ENCODE assay signal across 18 mouse cellular contexts in the genomic region with DNA sequence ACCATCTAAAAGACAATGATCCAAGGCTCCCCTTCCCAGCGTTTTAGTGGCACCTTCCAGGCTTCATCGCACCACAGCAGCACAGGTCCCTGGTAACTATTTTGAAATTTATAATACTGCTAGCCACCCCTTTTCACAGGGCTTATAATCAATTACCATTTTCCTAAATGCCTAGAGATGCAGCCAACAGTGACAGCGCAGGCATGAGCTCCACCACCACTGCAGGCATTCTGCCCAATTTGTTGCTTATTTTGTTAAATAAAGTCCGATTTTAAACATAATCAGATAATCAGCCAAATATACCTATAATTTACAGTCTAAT.
"Had no signal": no experiment of that assay in that cellular context is flagged by ENCODE, and none has a peak within 500 bp of the region (broad histone marks: within the 10 kb centered on the region; RNA-seq: fewer than 3 reads in every experiment).

No protein-coding gene starts in this region.

- H3K4me3 ChIP-seq: gastrocnemius, adult 2 months; heart, embryonic 10.5 days; heart, embryonic 12.5 days; hindbrain, embryonic 10.5 days; hindbrain, embryonic 12.5 days; intestine, embryonic 15.5 days; layer of hippocampus, adult 2 months; left cerebral cortex, adult 2 months; limb, embryonic 10.5 days; limb, embryonic 12.5 days had no signal

- DNase-seq: gastrocnemius, adult 2 months; gastrocnemius, postnatal 10 days; gastrocnemius, postnatal 25 days; heart, adult 18-20 months; kidney, adult 18-20 months had no signal

- H3K27me3 ChIP-seq: intestine, embryonic 15.5 days had no signal

- H3K36me3 ChIP-seq: heart, embryonic 10.5 days; heart, embryonic 12.5 days; hindbrain, embryonic 10.5 days; hindbrain, embryonic 12.5 days; intestine, embryonic 15.5 days; limb, embryonic 10.5 days; limb, embryonic 12.5 days had no signal

- H3K27ac ChIP-seq: gastrocnemius, adult 2 months; heart, embryonic 10.5 days; hindbrain, embryonic 10.5 days; hindbrain, embryonic 12.5 days; hindbrain, embryonic 14.5 days; intestine, embryonic 15.5 days; layer of hippocampus, adult 2 months; left cerebral cortex, adult 2 months; limb, embryonic 10.5 days; limb, embryonic 12.5 days had no signal

- ATAC-seq: hindbrain, embryonic 16.5 days; inflammation-experienced regulatory T-cells, adult 6 months; intestine, embryonic 15.5 days; intestine, postnatal 0 days had no signal

- H3K9ac ChIP-seq: heart, embryonic 12.5 days; hindbrain, embryonic 12.5 days; hindbrain, embryonic 14.5 days; intestine, embryonic 15.5 days; limb, embryonic 12.5 days had no signal

- H3K9me3 ChIP-seq: heart, embryonic 10.5 days; heart, embryonic 12.5 days; hindbrain, embryonic 10.5 days; hindbrain, embryonic 12.5 days; intestine, embryonic 15.5 days; limb, embryonic 10.5 days; limb, embryonic 12.5 days had no signal

- H3K4me2 ChIP-seq: heart, embryonic 12.5 days; hindbrain, embryonic 12.5 days; hindbrain, embryonic 14.5 days; intestine, embryonic 15.5 days; limb, embryonic 12.5 days had no signal

- H3K4me1 ChIP-seq: heart, embryonic 10.5 days; heart, embryonic 12.5 days; hindbrain, embryonic 10.5 days; hindbrain, embryonic 12.5 days; intestine, embryonic 15.5 days; limb, embryonic 12.5 days had no signal
